Mouse (Mus musculus): ENCODE measurements around the gene Kcnip3. TPM values are rescaled to one million over a fixed set of nuclear protein-coding genes. Genes with fewer than 3 reads are reported as not detected.

Kcnip3 gene
- polyA plus RNA-seq, 2 experiments = 2.3 to 4.3 TPM

DNA sequence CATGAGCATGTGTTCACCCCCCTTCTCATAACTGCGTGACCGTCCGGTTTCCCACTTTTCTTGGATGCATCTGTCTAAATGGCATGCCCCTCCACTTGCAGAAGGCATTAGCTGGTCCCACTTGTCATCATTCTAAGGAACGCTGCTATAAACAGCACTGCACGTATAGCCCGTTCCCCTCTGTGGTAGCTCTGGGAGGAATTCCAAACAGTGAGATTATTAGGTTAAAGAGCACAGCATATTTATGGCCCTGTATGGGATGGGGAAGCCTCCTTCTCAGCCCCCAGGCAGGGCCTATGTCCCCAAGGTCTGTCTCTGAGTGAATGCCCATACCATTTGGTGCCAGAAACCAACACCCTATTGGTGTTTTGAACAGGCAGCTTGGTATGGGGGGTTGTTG, 110.8 kb downstream of the Kcnip3 start:
- no peaks in the 10 kb centered on the region for H3K9me3 ChIP-seq (ENCODE audit: control insufficient read depth, low read length)
- H3K27ac ChIP-seq (replicated peaks; ENCODE audit: low read depth, low read length) = no peak overlapping the region
- no peak overlapping the region for H3K9ac ChIP-seq (ENCODE audit: low read depth, low read length, severe bottlenecking)
- no peak overlapping the region for H3K4me2 ChIP-seq (replicated peaks; ENCODE audit: low read depth, low read length, severe bottlenecking)
- no peaks in the 10 kb centered on the region for H3K4me1 ChIP-seq (ENCODE audit: control insufficient read depth, insufficient read depth, low read length)
- H3K36me3 ChIP-seq (ENCODE audit: control insufficient read depth, insufficient read depth, low read length) = no peaks in the 10 kb centered on the region
- 60% methylated on average over 6 of the region's 6 CpGs for WGBS
- no peak for TF ChIP-seq POLR2A (IDR thresholded peaks at IDR 0.05; ENCODE audit: borderline replicate concordance, extremely low read depth, insufficient read depth, insufficient read length)
- H3K4me3 ChIP-seq (replicated peaks; ENCODE audit: low read length) = no peak overlapping the region
- no peaks in the 10 kb centered on the region for H3K27me3 ChIP-seq (ENCODE audit: control insufficient read depth, insufficient read depth, low read length)
- ATAC-seq (ENCODE audit: low FRiP score, low read depth) = no peak
- DNase-seq (ENCODE audit: low spot score) = no peak

Other genes starting within 250 kb of the Kcnip3 start
- gene Dusp2, start 185.9 kb downstream of the Kcnip3 start, polyA plus RNA-seq (2012; rRNA removed) = 5.7 and 7.8 TPM in 2 replicates
- 7.4 and 7.6 TPM in 2 replicates for gene Dusp2, start 185.9 kb downstream of the Kcnip3 start, polyA plus RNA-seq (2014; fragmentation: Nextera tagmentation; extraction: Ambion mirVana)
- gene Astl, start 183.5 kb downstream of the Kcnip3 start, polyA plus RNA-seq (2012; rRNA removed) = 0.04 and 0.08 TPM in 2 replicates
- 0.14 and 0.40 TPM in 2 replicates for gene Astl, start 183.5 kb downstream of the Kcnip3 start, polyA plus RNA-seq (2014; fragmentation: Nextera tagmentation; extraction: Ambion mirVana)
- gene Adra2b, start 158.9 kb downstream of the Kcnip3 start, polyA plus RNA-seq (2012; rRNA removed) = 0.21 and 0.33 TPM in 2 replicates
- gene Adra2b, start 158.9 kb downstream of the Kcnip3 start, polyA plus RNA-seq (2014; fragmentation: Nextera tagmentation; extraction: Ambion mirVana) = 0.48 and 0.52 TPM in 2 replicates
- 0.31 and 0.37 TPM in 2 replicates for gene Gpat2, start 96.9 kb downstream of the Kcnip3 start, polyA plus RNA-seq (2012; rRNA removed)
- gene Gpat2, start 96.9 kb downstream of the Kcnip3 start, polyA plus RNA-seq (2014; fragmentation: Nextera tagmentation; extraction: Ambion mirVana) = 0.14 and 0.39 TPM in 2 replicates
- 14.6 and 22.2 TPM in 2 replicates for gene Fahd2a, start 77.5 kb downstream of the Kcnip3 start, polyA plus RNA-seq (2012; rRNA removed)
- 20.8 and 24.9 TPM in 2 replicates for gene Fahd2a, start 77.5 kb downstream of the Kcnip3 start, polyA plus RNA-seq (2014; fragmentation: Nextera tagmentation; extraction: Ambion mirVana)
- 10.3 and 10.6 TPM in 2 replicates for gene Prom2, start 19.4 kb upstream of the Kcnip3 start, polyA plus RNA-seq (2012; rRNA removed)
- gene Prom2, start 19.4 kb upstream of the Kcnip3 start, polyA plus RNA-seq (2014; fragmentation: Nextera tagmentation; extraction: Ambion mirVana) = 9.3 and 9.5 TPM in 2 replicates
- gene Zfp661, start 65.0 kb upstream of the Kcnip3 start, polyA plus RNA-seq (2012; rRNA removed) = 6.2 and 7.3 TPM in 2 replicates
- gene Zfp661, start 65.0 kb upstream of the Kcnip3 start, polyA plus RNA-seq (2014; fragmentation: Nextera tagmentation; extraction: Ambion mirVana) = 5.0 TPM in 2 replicates
- gene Mrps5, start 65.1 kb upstream of the Kcnip3 start, polyA plus RNA-seq (2012; rRNA removed) = 92.0 and 102 TPM in 2 replicates
- 118 and 123 TPM in 2 replicates for gene Mrps5, start 65.1 kb upstream of the Kcnip3 start, polyA plus RNA-seq (2014; fragmentation: Nextera tagmentation; extraction: Ambion mirVana)
- gene Mal, start 134.6 kb upstream of the Kcnip3 start, polyA plus RNA-seq (2012; rRNA removed) = 1.1 and 2.5 TPM in 2 replicates
- 6.9 and 12.5 TPM in 2 replicates for gene Mal, start 134.6 kb upstream of the Kcnip3 start, polyA plus RNA-seq (2014; fragmentation: Nextera tagmentation; extraction: Ambion mirVana)
- 16.5 and 16.8 TPM in 2 replicates for gene Mall, start 207.8 kb upstream of the Kcnip3 start, polyA plus RNA-seq (2012; rRNA removed)
- 26.4 and 30.4 TPM in 2 replicates for gene Mall, start 207.8 kb upstream of the Kcnip3 start, polyA plus RNA-seq (2014; fragmentation: Nextera tagmentation; extraction: Ambion mirVana)